Mouse (Mus musculus): ENCODE measurements around the gene Pdxdc1.

- TF ChIP-seq CTCF (IDR thresholded peaks at IDR 0.05; ENCODE audit: low read depth, low read length) = no peak
- no peak for TF ChIP-seq POLR2A (IDR thresholded peaks at IDR 0.05; ENCODE audit: insufficient read depth, low read length)
Measured at GRCm38 (mm10) chr16:13898981-13899380, 4.0 kb downstream of the Pdxdc1 start.

All from ES-Bruce4 (cell line).